Mouse (Mus musculus) brown adipose tissue, adult 24 weeks (tissue): ENCODE measurements at regions not wholly inside any gene's neighbourhood (a gene's known extent, or its start where the extent isn't known, plus 50 kb on each side); places are given as distances from the start of the nearest gene placed in this dataset.

Source experiments
- H3K27ac ChIP-seq: fragments of 200-500 bp; replicated peaks from 2 replicates; pipeline ENCODE4 v1.5.1; 2012; ENCODE audit warnings: low read depth, mild to moderate bottlenecking, low read length
- H3K4me1 ChIP-seq: fragments of 200-500 bp; 2 replicates; pipeline ENCODE4 v1.6.1; 2012; ENCODE audit warnings: low read length, mixed read lengths; ENCODE audit not compliant: control insufficient read depth, insufficient read depth, insufficient read length
- H3K4me3 ChIP-seq: fragments of 200-500 bp; 2 replicates; pipeline ENCODE4 v1.5.1; 2012; ENCODE audit warnings: low read depth, mild to moderate bottlenecking, low read length, moderate library complexity; ENCODE audit not compliant: insufficient read depth

DNA sequence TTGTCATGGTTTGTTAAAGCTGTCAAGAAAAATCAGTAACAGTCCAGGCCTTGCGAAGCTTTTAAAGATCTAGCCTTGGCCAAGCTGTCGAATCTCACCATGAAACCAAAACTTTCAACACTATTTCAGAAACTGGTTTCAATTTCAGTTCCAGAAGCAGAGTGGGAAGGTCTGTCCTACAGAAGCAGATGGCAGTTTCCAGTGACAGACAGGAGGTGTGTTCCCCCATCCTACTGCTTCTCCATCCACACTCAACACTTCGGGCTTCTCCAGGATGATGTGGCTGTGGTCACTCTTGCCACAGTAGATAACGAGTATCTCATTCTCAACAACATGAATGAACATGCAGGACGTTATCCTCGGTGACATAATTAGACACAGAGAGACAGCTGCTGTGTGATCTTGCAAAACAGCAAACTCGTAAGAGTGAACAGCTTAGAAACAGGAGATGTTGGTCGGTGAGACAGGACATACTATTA is 147.6 kb upstream of the Cdyl start:
- Histone ChIP-seq H3K4me1 (peaks cover 12% of the 10 kb centered on the region), H3K4me3 (no peak overlapping the region), H3K27ac (no peak overlapping the region)

DNA sequence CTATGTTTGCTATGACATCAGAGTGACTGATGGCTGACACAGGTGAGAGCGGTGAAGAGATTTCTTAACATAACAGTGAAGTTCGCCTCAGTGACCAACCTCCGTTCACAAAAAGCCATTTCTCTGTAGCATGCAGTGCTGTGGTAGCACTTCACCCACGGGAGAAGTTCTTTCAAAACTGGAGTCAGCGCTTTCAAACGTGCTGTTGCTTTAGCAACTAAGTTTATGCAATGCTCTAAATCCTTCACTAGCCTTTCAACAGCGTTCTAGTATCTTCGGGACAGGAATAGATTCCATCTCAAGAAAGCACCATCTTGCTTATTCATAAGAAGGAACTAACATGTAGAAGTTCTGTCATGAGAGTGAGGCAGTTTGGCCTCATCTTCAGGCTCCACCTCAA is 146.5 kb upstream of the Cdyl start:
- no peak overlapping the region for H3K27ac ChIP-seq
- H3K4me3 ChIP-seq = no peak overlapping the region
- H3K4me1 ChIP-seq = peaks cover 10% of the 10 kb centered on the region; the same call in 1 of the 2 replicates

DNA sequence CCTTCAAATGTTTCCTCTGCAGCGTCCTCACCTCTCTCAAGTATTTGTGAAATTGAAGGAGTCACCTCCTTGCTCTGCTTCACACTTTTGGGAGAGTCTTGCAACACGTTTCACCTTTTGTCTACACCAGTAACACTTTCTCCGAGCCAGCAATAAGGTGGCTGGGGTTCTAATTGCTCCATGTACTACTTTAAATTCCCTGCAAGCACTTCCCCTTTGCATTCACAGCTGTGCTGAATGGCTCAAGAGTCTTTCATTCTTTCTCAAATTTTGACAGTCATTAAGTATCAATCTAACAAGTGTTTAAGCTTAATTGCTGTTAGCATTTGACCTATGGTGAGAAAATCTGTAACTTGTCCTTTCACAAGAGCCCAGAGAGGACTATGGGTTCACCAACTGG is 144.3 kb upstream of the Cdyl start:
- Histone ChIP-seq H3K4me3 (no peak overlapping the region), H3K4me1 (peaks cover 8% of the 10 kb centered on the region), H3K27ac (no peak overlapping the region)

DNA sequence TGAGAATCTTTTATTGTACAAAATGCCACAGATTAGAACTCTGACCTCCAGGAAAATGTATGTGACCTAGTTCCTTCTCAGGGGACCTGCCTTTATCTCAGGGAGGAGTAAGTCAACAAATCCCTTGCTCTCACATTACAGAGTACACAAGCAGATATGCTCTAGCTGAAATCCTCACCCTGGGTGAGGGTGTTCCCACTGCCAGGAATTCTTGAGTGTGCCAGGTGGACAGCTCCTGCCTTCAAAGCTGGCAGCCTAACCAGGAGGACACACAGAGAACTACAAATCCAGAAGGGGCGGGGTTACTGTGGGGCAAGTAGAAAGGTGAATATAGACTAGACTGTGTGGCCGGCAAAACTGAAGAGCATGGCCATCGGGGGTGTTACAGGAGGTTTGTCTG is 141.9 kb upstream of the Cdyl start:
- H3K27ac ChIP-seq = no peak overlapping the region
- H3K4me3 ChIP-seq = no peak overlapping the region
- peaks cover 8% of the 10 kb centered on the region for H3K4me1 ChIP-seq

DNA sequence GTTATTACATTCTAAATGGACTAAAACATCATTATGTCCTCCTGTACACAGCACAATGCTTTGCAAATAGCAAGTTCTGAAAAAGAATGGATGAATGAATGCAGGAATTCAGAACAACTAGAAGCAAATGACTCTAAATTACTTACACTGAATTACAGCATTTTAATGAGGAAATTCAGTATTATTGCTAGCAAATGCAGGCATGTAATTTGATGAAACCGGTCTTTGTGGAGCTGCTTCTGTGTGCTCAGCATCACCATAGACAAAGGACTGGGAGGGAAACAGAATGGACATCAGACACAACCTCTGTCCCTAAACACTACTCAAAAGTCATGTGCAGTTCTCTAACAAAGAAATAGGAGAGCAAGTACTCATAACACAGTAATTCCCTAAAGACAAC is 137.4 kb upstream of the Cdyl start:
- H3K4me1 ChIP-seq = no peaks in the 10 kb centered on the region; the same call in 1 of the 2 replicates
- no peak overlapping the region for H3K4me3 ChIP-seq
- H3K27ac ChIP-seq = no peak overlapping the region

DNA sequence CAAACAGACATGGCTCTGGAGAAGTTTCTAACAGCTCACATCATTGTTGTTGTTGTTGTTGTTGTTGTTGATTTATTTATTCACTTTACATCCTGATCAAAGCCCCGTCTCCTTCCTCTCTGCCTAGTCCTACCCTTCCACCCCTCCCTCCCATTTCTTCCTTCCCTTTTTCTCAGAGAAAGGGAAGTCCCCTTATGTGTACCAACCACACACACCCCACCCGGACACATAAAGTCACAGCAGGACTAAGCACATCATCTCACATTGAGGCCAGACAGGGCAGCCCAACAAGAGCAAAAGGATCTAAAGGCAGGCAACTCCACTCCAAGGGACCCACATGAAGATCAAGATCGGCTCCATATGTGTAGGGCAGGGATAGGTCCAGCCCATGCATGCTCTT is 130.1 kb upstream of the Cdyl start:
- no peaks in the 10 kb centered on the region for H3K4me1 ChIP-seq
- H3K4me3 ChIP-seq = no peak overlapping the region
- H3K27ac ChIP-seq = no peak overlapping the region

DNA sequence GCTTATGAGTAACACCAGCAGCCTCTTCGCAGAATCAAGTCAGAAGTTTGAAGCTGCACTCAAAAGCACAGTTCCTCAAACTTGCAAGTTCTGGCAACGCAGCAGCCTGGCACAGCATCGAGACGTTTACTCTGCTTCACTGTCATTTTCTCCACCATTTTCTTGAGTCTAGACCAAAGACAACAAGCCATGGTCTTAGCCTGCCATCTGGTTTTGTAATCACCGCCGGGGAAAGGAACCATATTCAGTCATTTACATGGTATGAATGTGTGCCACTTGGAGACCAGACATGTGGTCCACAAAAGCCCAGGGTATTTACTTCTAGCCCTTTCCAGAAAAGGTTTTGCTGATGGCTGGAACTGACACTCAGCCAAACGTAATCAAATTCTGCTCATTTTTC is 122.5 kb upstream of the Cdyl start:
- H3K4me1 ChIP-seq = peaks cover 6% of the 10 kb centered on the region
- no peak overlapping the region for H3K27ac ChIP-seq
- H3K4me3 ChIP-seq = no peak overlapping the region

DNA sequence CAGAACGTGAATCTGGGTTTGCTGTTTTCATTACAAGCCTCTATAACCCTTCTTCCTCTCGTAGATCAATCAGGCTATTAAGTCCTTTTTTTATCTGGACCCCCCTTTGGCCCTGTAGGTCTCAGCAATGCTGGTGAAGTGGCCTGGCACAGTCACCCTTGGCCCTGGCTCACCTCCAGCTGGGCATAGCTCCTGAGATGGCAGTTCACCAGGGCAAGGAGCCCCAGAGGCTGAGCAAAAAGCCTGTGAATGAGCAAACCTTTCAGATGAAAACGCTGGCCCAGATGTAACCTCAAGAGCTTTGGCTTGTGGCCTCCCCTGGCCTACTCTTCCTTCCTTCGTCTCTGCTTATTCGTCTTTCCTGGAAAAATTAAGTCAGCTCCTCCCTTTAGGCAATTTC is 121.7 kb upstream of the Cdyl start:
- no peak overlapping the region for H3K27ac ChIP-seq
- H3K4me1 ChIP-seq = peaks cover 6% of the 10 kb centered on the region
- H3K4me3 ChIP-seq = no peak overlapping the region

DNA sequence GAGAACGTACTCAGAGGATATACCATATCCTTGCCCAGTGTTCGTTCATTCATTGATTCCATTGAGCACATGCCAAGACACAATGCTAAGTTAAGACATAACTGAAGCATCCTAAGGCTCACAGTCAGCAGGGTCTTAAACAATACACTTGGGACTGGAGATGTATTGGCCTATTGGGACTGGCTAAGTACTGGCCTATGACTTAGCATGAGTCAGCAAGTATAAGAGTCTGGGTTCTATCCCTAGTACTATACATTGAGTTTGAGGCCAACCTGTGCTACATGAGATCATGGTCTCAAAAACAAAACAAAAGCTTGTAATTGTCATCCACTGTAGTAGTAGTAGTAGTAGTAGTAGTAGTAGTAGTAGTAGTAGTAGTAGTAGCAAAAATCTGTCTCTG is 119.2 kb upstream of the Cdyl start:
- Histone ChIP-seq H3K4me1 (peaks cover 6% of the 10 kb centered on the region), H3K27ac (no peak overlapping the region), H3K4me3 (no peak overlapping the region)

DNA sequence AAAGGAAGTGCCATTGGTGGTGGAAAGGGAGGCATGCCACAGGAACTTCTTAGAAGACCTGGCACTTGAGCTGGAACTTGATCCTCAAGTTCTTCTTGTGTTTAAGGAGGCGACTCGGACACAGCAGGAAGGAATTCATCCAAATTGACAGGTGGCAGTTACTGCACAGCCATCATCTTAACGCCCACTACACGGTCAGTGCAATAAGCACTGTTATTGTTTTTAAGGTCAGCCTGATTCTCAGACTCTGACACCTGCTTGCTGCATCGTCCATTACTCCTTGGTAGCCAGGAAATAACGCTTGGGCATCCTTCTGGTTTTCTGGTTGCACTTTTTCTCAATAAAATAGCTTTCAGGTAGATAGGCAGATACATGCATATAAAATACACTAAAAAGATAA is 118.6 kb upstream of the Cdyl start:
- Histone ChIP-seq H3K27ac (no peak overlapping the region), H3K4me3 (no peak overlapping the region), H3K4me1 (peaks cover 6% of the 10 kb centered on the region)

DNA sequence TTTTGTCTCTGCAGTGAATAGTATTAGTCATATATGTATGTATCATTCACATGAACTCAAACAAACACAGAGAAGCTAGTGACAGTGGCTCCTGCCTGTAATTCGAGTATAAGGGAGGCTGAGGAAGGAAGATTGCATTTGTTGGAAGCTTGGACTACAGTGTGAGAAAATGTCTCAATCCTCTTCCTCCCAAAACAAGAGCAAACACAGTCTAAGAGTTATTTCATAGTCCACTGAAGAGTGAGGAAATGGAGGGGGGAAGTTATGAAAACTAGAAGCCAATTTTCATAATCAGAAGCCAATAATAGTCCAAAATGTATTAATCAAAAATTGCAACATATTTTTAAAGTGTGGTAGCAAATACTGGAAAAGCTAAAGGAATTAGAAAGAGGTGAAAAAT is 95.6 kb upstream of the Cdyl start:
- Histone ChIP-seq H3K4me1 (no peaks in the 10 kb centered on the region), H3K4me3 (no peak overlapping the region), H3K27ac (no peak overlapping the region)

DNA sequence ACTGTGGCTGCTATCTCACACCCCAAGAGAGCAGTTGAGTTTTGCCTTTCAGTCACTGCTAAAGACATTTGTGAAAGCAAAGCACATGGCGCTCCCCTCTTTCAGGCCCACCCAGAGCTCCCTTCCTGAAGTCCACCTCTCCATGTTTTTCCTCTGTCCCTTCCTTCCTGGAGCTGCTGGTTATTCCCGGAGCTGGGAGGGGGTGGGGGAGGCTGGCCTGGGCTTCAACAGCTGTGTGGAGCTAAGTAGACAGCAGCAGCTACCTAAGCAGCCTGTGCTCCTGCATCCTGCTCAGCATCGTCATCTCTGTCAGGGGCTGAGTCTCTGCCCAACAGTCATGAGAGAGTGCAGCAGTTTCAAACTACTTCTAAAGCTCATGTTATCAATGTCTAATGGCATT is 78.0 kb upstream of the Cdyl start:
- no peak overlapping the region for H3K4me3 ChIP-seq
- H3K4me1 ChIP-seq = no peaks in the 10 kb centered on the region
- no peak overlapping the region for H3K27ac ChIP-seq

DNA sequence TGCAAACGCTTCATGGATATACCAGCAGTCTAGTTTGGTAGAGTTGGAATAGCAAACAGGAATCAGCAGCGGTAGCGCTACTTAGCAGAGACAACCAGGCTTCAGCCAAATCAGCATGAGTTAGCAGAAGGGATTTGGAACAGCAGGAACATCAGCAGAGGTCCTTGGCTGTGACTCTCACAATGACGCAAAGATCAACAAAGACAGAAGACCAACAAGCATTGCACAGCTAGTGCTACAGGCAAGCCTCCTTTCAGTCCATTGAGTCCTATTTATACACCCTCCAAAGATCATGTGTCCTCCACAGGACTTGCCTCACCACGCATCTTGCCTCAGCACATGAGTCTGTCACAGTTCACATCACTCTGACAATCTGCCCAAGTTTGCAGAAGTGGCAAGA is 61.6 kb upstream of the Cdyl start:
- no peak overlapping the region for H3K4me3 ChIP-seq
- no peaks in the 10 kb centered on the region for H3K4me1 ChIP-seq
- no peak overlapping the region for H3K27ac ChIP-seq

DNA sequence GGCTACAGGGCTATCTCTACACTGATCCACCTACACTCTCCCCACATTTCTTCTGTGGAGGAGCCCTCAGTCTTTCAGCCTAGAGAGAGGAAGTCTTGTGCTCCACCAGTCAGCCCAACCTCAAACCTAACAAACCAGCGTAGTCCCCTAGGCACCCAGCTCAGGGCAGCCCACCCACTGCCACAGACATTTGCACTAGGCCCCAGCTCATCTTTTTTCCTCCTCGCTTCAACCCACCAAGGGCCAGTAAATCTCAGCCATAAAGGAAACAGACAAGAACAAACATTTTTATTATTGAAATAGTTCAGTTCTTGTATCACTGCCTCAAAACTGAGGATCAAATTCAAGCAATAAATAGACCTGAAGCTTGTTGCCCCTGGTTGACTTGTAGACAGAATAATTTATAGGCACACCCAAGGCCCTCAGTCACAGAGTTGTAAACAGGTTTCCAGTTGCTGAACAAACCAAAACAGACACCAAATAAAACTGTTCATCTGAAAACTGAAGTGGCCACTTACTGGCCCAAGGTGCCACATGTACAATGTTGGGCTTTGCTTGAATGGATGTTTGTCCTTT is 58.0 kb upstream of the Cdyl start:
- Histone ChIP-seq H3K27ac (no peak overlapping the region), H3K4me3 (no peak overlapping the region), H3K4me1 (no peaks in the 10 kb centered on the region)

DNA sequence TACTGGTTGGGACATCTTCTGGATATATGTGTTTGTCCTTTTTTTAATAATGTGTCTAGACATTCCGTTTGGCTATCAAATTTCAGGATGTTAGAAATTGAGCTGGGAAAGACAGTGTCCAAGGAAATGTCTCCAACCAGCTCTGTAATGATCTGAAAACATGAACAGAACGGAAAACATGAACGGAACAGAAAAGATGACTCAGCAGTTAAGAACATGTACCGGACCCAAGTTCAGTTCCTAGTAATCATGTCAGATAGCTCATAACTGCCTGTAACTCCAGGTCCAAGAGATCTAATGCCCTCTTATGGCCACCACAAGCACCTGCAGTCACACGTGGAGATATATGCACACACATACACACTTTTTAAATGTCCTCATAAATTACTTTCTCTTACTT is 56.6 kb upstream of the Cdyl start:
- no peaks in the 10 kb centered on the region for H3K4me1 ChIP-seq
- H3K27ac ChIP-seq = no peak overlapping the region
- no peak overlapping the region for H3K4me3 ChIP-seq

DNA sequence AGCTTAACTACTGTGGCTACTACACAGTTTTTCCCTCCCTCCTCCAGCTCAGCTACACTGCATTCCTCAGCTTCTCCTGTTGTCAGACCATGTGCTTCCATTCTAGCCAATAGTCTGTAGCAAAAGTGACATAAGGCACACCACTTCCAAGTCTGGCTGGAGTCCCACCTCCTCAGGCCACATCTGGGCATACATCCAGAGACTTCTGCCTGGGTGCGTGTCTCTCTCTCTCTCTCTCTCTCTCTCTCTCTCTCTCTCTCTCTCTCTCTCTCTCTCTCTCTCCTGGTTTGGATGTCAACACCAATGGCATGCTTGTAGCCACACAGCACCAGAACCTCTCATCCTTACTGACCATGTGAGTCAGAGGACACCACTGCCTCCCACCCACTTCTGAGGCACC is 55.6 kb upstream of the Cdyl start:
- Histone ChIP-seq H3K4me1 (no peaks in the 10 kb centered on the region), H3K27ac (no peak overlapping the region), H3K4me3 (no peak overlapping the region)

DNA sequence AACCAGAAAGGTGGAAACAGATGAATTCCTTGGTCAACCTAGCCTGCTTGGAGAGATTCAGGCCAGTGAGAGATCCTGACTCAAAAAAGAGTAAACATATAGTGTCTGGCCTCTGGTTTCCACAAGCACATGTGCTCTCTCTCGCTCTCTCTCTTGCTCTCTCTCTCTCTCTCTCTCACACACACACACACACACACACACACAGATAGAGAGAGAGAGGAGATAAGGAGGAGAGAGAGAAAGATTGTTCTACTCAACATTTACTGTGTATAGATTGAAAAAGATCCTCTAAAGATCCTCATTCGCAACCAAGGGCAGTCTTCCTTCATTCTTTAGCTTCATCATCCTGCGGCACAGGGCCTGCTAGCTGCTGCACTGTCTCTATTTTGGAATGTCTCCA is 54.9 kb upstream of the Cdyl start:
- Histone ChIP-seq H3K4me1 (no peaks in the 10 kb centered on the region), H3K27ac (no peak overlapping the region), H3K4me3 (no peak overlapping the region)
